Mouse (Mus musculus) liver, embryonic 12.5 days (tissue): ENCODE measurements around the gene Uhrf2. TPM values are rescaled to one million over a fixed set of nuclear protein-coding genes. Genes with fewer than 3 reads are reported as not detected.

Experiments
- ATAC-seq: fragments of 200-750 bp; cut with Nextera tagmentation; 2 replicates; pipeline ENCODE4 v1.8.0; 2017; ENCODE audit warnings: moderate number of reproducible peaks, mild to moderate bottlenecking, moderate library complexity
- H3K27ac ChIP-seq: fragments of 300-500 bp; sonication (generic); 2 replicates; pipeline ENCODE4 v1.5.1; 2016; ENCODE audit warnings: mild to moderate bottlenecking
- H3K27me3 ChIP-seq: fragments of 300-500 bp; sonication (generic); replicated peaks from 2 replicates; pipeline ENCODE4 v1.6.1; 2016; ENCODE audit warnings: mild to moderate bottlenecking, moderate library complexity
- H3K36me3 ChIP-seq: fragments of 300-500 bp; sonication (generic); 2 replicates; pipeline ENCODE4 v1.6.1; 2016; ENCODE audit warnings: mild to moderate bottlenecking, moderate library complexity
- H3K4me1 ChIP-seq: fragments of 300-500 bp; sonication (generic); 2 replicates; pipeline ENCODE4 v1.6.1; 2016
- H3K4me2 ChIP-seq: fragments of 300-500 bp; sonication (generic); 2 replicates; pipeline ENCODE4 v1.6.1; 2016; ENCODE audit warnings: mild to moderate bottlenecking, moderate library complexity
- H3K4me3 ChIP-seq: fragments of 300-500 bp; sonication (generic); 2 replicates; pipeline ENCODE4 v1.5.1; 2016; ENCODE audit warnings: mild to moderate bottlenecking, moderate library complexity
- H3K9ac ChIP-seq: fragments of 300-500 bp; sonication (generic); 2 replicates; pipeline ENCODE4 v1.6.1; 2016; ENCODE audit warnings: mild to moderate bottlenecking, moderate library complexity
- H3K9me3 ChIP-seq: fragments of 300-500 bp; sonication (generic); replicated peaks from 2 replicates; pipeline ENCODE4 v1.6.1; 2016; ENCODE audit warnings: mild to moderate bottlenecking, moderate library complexity
- WGBS: fragments of 180-500 bp; shearing (Covaris S2); methylation state at CpG from one replicate; pipeline ENCODE4 v1.1.7; 2016; ENCODE audit not compliant: insufficient replicate concordance; 5-methylcytosine and 5-hydroxymethylcytosine counted together
- polyA plus RNA-seq: library from polyadenylated mRNA; unstranded; fragments of >200 nt; fragmentation: Nextera tagmentation; extraction: Ambion mirVana; gene quantifications from 2 replicates; pipeline ENCODE4 v1.2.1, GENCODE M21; 2016

Gene Uhrf2
- polyA plus RNA-seq, 1 experiment from 2014 or later: 53.1 TPM

DNA sequence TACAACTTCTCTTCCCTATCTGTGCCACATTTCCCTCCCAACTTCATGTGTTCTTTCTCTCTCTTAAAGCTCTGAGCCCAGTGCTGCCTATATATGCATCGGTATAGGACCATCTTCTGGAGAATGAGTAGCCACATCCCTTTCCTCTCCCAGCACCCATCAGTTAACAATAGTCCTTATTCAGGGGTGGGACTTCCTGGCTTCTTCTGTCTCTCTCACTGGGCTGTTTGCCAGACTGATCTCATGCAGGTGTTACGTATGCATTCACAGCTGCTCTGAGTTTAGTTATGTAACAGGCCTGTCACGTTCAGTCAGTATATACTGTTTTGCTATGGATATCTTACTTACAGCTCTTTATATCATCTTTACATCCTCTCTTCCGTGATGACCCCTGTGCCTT lies 35.5 kb downstream of the Uhrf2 start:
- H3K4me1 ChIP-seq: no peaks in the 10 kb centered on the region
- WGBS: 75% methylated on average over 4 of the region's 4 CpGs
- no peak overlapping the region for H3K4me3 ChIP-seq
- H3K9ac ChIP-seq: no peak overlapping the region
- no peaks in the 10 kb centered on the region for H3K9me3 ChIP-seq
- H3K27me3 ChIP-seq: no peaks in the 10 kb centered on the region
- peaks cover 28% of the 10 kb centered on the region; the same call in 1 of the 2 replicates for H3K36me3 ChIP-seq
- H3K4me2 ChIP-seq: no peak overlapping the region
- H3K27ac ChIP-seq: no peak overlapping the region
- no peak for ATAC-seq

DNA sequence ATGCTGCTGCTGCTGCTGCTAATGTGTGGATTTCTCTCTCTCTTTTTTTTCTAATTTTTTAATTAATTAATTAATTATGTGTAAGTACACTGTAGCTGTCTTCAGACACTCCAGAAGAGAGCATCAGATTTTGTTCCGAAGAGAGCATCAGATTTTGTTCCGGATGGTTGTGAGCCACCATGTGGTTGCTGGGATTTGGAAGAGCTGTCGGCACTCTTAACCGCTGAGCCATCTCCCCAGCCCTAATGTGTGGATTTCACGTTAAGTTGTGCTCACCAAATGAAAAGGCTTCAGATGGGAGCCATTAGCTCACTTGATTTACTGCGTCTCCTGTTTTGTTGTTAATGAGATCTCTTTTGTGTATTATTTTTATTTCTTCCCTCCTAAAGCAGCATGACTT lies 59.9 kb downstream of the Uhrf2 start:
- H3K36me3 ChIP-seq: peaks cover 91% of the 10 kb centered on the region

DNA sequence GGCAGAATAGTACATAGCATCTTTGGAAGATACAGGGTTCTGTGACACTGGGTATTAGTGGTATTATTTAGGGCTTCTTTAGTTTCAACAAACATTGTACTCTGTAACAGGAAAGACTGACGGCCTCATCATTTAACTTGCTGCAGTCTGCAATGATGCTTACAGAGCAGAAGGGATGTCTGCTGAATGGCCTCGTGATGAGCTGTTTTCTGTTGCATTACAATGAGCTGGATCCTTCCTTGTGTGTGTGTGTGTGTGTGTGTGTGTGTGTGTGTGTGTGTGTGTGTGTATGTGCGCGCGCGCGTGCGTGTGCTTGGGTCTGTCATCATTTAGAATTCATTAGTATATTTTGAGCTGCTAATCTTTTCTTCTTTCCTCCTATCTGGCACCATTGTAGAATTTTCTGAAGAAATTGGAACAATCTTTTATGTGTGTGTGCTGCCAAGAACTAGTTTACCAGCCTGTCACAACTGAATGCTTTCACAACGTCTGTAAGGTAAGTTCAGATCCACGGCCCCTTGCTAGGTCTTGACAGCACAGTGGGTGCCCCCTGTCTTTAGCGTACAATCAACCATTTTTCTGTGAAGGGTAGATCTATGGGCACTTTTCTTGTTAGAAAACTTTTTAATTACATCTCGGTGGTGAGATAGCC lies 61.5 kb downstream of the Uhrf2 start:
- no peak overlapping the region for H3K4me2 ChIP-seq
- no peaks in the 10 kb centered on the region for H3K27me3 ChIP-seq
- no peak overlapping the region for H3K27ac ChIP-seq
- 93% methylated on average over 12 of the region's 12 CpGs for whole genome bisulfite sequencing
- no peak overlapping the region for H3K4me3 ChIP-seq
- H3K36me3 ChIP-seq: peaks cover 93% of the 10 kb centered on the region
- no peaks in the 10 kb centered on the region for H3K4me1 ChIP-seq
- H3K9me3 ChIP-seq: no peaks in the 10 kb centered on the region
- ATAC-seq: no peak
- no peak overlapping the region for H3K9ac ChIP-seq

More for the DNA sequence above, 59.9 kb downstream of the Uhrf2 start:
- Histone ChIP-seq H3K9ac (no peak overlapping the region), H3K4me2 (no peak overlapping the region), H3K4me3 (no peak overlapping the region), H3K4me1 (no peaks in the 10 kb centered on the region), H3K27me3 (no peaks in the 10 kb centered on the region), H3K9me3 (no peaks in the 10 kb centered on the region), H3K27ac (no peak overlapping the region)
- 91% methylated on average over 6 of the region's 6 CpGs for WGBS
- no peak for ATAC-seq

DNA sequence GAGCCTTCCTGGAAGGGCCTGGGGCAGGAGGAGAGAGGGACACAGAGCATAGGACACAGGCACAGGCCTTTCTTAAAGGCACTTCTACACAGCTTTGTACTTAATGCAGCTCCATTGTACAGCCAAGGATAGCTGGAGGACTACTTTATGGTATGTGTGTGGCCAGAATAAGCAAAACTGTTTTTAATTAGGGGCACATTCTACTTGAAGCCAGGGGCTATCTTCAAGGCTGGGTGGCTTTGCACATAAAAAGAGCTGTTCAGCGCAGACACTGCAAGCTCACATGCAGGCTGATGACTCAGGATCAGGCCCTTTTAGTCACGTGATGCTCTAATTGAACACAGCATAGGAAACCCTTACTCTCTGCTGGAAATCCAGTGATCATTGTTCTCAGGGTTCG lies 65.9 kb downstream of the Uhrf2 start:
- Histone ChIP-seq H3K27me3 (no peaks in the 10 kb centered on the region), H3K27ac (no peak overlapping the region), H3K9ac (no peak overlapping the region), H3K36me3 (peaks cover 93% of the 10 kb centered on the region), H3K4me3 (no peak overlapping the region), H3K9me3 (no peaks in the 10 kb centered on the region; the same call in 1 of the 2 replicates), H3K4me1 (no peaks in the 10 kb centered on the region), H3K4me2 (no peak overlapping the region)
- WGBS: 82% methylated on average over 3 of the region's 3 CpGs
- ATAC-seq: no peak

DNA sequence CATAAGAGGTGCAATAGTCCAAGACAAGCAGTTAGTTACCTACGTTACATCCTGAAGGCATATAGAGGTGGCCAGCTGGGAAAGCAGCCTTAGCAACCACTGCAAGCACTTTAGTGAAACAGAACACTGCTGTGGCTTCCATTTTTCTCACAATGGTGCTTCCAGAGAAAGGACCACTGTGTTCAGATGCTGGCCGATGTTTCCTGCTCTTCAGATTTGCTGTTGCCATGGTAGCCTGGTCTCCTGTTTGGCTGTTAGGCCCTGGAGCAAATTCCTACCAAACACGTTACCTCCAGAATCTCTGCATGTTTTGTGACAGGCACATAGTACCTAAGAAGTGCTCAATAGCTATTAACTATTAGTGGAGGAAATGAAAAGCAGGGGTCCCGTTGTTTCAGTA lies 66.7 kb downstream of the Uhrf2 start:
- Histone ChIP-seq H3K4me3 (no peak overlapping the region), H3K4me2 (no peak overlapping the region), H3K9ac (no peak overlapping the region), H3K27ac (no peak overlapping the region), H3K9me3 (no peaks in the 10 kb centered on the region; the same call in 1 of the 2 replicates), H3K4me1 (no peaks in the 10 kb centered on the region), H3K36me3 (peaks cover 85% of the 10 kb centered on the region), H3K27me3 (no peaks in the 10 kb centered on the region)
- ATAC-seq: no peak
- 89% methylated on average over 4 of the region's 4 CpGs for WGBS

DNA sequence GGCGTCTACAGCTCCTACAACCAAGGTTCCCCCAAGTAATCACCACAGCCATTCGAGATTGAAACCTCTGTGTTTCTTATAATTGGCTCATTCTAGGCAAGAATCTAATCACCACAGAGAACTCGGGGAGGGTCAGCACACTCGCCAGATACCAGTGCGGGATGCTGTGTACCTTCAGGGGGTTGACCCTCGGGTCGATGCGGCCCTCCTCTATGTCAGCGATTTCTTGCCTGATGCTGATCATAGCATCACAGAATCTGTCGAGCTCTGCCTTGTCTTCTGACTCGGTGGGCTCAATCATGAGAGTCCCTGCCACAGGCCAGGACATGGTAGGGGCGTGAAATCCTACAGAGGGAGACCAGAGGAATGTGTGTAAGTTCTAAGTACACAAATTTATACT lies 70.3 kb downstream of the Uhrf2 start:
- Histone ChIP-seq H3K9ac (no peak overlapping the region), H3K36me3 (peaks cover 50% of the 10 kb centered on the region), H3K4me3 (no peak overlapping the region), H3K4me2 (no peak overlapping the region), H3K27ac (no peak overlapping the region), H3K4me1 (0 out of 2 replicates have a peak, but pooled peaks cover 2% of the 10 kb centered on the region), H3K27me3 (no peaks in the 10 kb centered on the region), H3K9me3 (no peaks in the 10 kb centered on the region; the same call in 1 of the 2 replicates)
- WGBS: 74% methylated on average over 12 of the region's 12 CpGs
- no peak for ATAC-seq

DNA sequence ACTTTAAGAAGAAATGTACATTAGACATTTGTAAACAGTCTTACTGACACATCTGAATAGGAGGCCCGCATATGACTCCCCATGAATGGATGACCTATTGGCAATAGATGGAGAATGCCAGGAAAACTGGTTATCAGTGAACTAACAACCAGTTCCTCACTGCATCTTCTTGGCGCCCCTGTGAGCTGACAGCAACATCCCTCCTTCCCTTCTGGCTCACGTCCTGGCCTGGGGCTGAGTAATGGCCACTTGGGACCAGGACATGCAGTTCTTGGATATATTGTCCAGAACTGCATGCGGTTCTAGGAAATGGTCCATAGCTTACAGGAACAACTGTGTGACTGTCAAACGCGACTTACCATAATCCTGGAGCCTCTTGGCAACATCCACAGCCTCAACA lies 72.3 kb downstream of the Uhrf2 start:
- 67% methylated on average over 6 of the region's 6 CpGs for WGBS
- ATAC-seq: no peak
- Histone ChIP-seq H3K4me2 (no peak overlapping the region), H3K36me3 (peaks cover 34% of the 10 kb centered on the region), H3K4me1 (0 out of 2 replicates have a peak, but pooled peaks cover 4% of the 10 kb centered on the region), H3K9me3 (no peaks in the 10 kb centered on the region; the same call in 1 of the 2 replicates), H3K4me3 (no peak overlapping the region), H3K27ac (no peak overlapping the region), H3K9ac (no peak overlapping the region), H3K27me3 (no peaks in the 10 kb centered on the region)

DNA sequence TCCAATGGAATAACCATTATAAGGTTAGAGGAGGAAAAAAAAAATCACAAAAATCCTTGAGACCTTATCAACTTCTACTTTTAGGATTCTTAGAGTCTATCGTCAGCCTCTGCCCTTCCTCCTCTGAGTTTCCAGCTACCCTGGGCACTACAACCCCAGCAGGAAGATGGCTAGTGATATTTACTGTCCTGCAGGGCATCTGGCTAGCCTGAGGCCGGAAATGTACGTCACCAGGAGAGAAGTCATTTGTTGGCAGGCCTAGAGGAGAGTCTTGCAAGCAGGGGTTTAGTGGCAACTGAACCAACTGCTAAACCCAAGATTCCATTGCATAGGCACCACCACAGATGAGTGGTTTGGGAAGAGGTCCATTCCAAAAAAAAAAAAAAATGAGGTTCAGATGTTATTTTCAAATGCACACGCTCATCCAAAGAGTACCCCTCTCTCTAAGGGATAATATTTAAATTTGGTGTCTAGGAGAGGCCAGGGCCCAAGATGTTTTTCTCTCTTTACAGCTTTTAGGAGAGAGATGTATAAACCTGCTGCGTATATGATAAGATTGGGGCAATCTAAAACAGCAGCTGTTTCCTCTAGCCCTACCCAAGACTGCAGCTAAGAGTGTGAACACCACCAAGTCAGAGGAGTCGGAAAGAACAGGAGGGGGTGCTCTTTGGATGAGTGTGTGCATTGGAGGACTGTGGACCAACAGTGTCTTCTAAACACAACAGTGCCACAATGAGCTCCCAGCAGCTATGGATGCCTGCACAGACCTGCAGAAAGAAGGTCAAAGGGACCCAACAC lies 74.9 kb downstream of the Uhrf2 start:
- Histone ChIP-seq H3K4me2 (no peak overlapping the region), H3K4me3 (no peak overlapping the region), H3K4me1 (0 out of 2 replicates have a peak, but pooled peaks cover 4% of the 10 kb centered on the region), H3K27ac (no peak overlapping the region), H3K9ac (no peak overlapping the region), H3K27me3 (no peaks in the 10 kb centered on the region), H3K36me3 (peaks cover 14% of the 10 kb centered on the region), H3K9me3 (no peaks in the 10 kb centered on the region)
- ATAC-seq: no peak
- 60% methylated on average over 6 of the region's 6 CpGs for WGBS

DNA sequence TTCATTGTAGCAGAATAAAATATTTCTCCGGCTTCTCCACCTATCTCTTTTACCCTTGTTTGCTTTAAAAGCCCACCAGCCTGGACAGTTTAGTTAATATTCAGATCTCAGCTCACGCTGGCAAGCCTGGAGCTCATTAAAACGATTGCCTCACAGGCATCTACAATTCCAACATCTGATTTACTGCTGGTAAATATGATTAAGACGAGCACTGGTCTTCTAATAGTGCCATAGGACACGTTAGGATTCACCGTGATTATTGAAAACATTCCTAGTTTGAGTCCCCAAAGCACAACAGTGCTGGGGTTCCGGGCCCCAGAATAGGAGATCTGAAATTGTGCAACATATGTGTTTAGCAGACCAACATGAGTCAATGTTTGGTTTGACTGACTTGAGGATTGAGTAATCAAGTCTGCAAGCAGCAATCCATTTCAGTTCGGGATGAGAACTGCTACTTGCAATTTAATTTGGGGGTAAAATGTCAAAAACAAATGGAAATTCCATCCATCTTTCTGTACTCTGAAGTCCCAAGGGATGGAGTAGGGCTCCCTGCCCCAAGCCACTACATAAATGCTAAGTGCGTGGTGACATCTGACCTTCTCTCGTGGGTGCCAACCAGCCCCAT lies 77.0 kb downstream of the Uhrf2 start:
- Histone ChIP-seq H3K27ac (no peak overlapping the region), H3K9me3 (no peaks in the 10 kb centered on the region), H3K27me3 (no peaks in the 10 kb centered on the region), H3K4me3 (no peak overlapping the region), H3K36me3 (peaks cover 9% of the 10 kb centered on the region), H3K9ac (no peak overlapping the region), H3K4me1 (0 out of 2 replicates have a peak, but pooled peaks cover 4% of the 10 kb centered on the region), H3K4me2 (no peak overlapping the region)
- WGBS: 67% methylated on average over 10 of the region's 10 CpGs
- ATAC-seq: no peak

DNA sequence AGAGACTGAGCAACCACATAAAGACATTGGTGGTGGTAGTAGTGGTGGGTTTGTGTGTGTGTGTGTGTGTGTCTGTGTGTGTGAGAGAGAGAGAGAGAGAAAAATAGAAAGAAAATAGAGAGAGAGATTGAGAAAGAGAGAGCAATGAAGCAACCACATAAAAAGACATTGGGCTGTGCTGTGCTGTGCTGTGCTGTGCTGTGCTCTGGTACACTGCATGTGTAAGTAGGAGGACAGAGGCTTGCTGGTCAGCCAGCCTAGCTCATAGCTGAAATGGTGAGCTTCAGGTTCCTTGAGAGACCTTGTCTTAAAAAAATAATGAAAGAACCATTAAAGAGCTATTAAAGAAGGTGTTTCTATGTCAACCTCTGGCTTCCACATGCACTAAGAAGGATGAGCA lies 78.3 kb downstream of the Uhrf2 start:
- H3K27ac ChIP-seq: no peak overlapping the region
- H3K4me3 ChIP-seq: no peak overlapping the region
- no peaks in the 10 kb centered on the region for H3K9me3 ChIP-seq
- no peak for ATAC-seq
- H3K9ac ChIP-seq: no peak overlapping the region
- H3K4me2 ChIP-seq: no peak overlapping the region
- no peaks in the 10 kb centered on the region for H3K27me3 ChIP-seq
- 0 out of 2 replicates have a peak, but pooled peaks cover 4% of the 10 kb centered on the region for H3K4me1 ChIP-seq
- H3K36me3 ChIP-seq: peaks cover 9% of the 10 kb centered on the region

DNA sequence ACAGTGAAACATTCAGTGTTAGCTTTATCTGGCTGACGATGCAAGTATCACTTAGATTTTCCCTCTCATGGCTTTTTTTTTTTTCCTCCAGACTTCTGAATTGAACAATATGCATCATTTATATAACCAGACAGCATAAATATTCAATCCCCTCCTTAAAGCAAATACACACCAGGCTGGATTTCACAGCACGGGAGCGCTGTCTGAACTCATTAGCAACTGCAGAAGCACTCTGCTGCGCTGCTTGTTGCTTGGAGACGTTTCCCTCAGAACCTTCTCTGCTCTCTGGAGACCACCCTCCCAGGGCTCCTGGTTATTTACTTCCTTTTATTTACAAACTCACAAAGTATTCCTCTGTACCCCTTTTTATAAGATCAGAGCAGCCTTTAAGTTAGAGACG lies 78.8 kb downstream of the Uhrf2 start:
- Histone ChIP-seq H3K36me3 (peaks cover 9% of the 10 kb centered on the region), H3K4me2 (no peak overlapping the region), H3K27me3 (no peaks in the 10 kb centered on the region), H3K4me3 (no peak overlapping the region), H3K27ac (no peak overlapping the region), H3K9ac (no peak overlapping the region), H3K9me3 (no peaks in the 10 kb centered on the region), H3K4me1 (0 out of 2 replicates have a peak, but pooled peaks cover 4% of the 10 kb centered on the region)
- 80% methylated on average over 6 of the region's 6 CpGs for WGBS
- ATAC-seq: no peak

DNA sequence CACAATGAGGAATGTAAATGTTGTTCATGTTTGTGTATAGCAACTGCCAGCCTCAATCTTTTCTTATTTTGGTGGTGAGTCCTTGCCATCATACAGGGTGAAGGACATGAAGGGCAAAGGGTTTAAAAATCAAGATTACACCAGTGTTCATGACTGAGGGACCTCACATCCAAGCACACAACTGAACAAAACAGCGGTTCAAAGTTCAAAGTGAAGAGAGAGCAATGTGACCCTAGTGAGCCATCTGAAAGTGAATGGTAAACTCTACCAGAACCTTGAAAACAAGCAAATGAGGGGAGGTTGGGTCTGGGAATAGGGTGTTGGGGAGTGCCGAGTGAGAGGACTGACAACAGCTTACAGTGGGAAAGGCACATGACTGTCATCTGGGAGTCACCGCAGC lies 81.1 kb downstream of the Uhrf2 start:
- H3K4me3 ChIP-seq: no peak overlapping the region
- no peak overlapping the region for H3K4me2 ChIP-seq
- H3K9me3 ChIP-seq: no peaks in the 10 kb centered on the region
- 76% methylated on average over 3 of the region's 3 CpGs for WGBS
- no peak overlapping the region for H3K27ac ChIP-seq
- no peak for ATAC-seq
- H3K36me3 ChIP-seq: peaks cover 5% of the 10 kb centered on the region
- H3K9ac ChIP-seq: no peak overlapping the region
- no peaks in the 10 kb centered on the region for H3K27me3 ChIP-seq
- no peaks in the 10 kb centered on the region for H3K4me1 ChIP-seq
